Mouse (Mus musculus) liver, adult 2 months (tissue): ENCODE results near the gene Map1s. TPM values are rescaled to one million over a fixed set of nuclear protein-coding genes. Genes with fewer than 3 reads are reported as not detected.
A peak's percentile ranks its signal among the peaks of the same experiment; 100 is the strongest.

Experiments
- DNase-seq: peaks from one replicate; pipeline ENCODE4 v3.0.0-alpha.2; 2011; ENCODE audit warnings: low read depth, low spot score; ENCODE audit errors: extremely low read depth
- H3K27ac ChIP-seq: fragments of 200-500 bp; replicated peaks from 2 replicates; pipeline ENCODE4 v1.5.1; 2012; ENCODE audit warnings: low read depth, mild to moderate bottlenecking, control low read depth, inconsistent platforms, low read length; ENCODE audit not compliant: insufficient read depth
- H3K27me3 ChIP-seq: fragments of 200-500 bp; 2 replicates; pipeline ENCODE4 v1.6.1; 2012; ENCODE audit warnings: mild to moderate bottlenecking, moderate library complexity, low read length, inconsistent platforms; ENCODE audit not compliant: control insufficient read depth, insufficient read depth
- H3K36me3 ChIP-seq: fragments of 200-500 bp; 2 replicates; pipeline ENCODE4 v1.6.1; 2012; ENCODE audit warnings: low read length, inconsistent platforms; ENCODE audit not compliant: control insufficient read depth, insufficient read depth
- H3K4me1 ChIP-seq: fragments of 200-500 bp; 2 replicates; pipeline ENCODE4 v1.6.1; 2011; ENCODE audit warnings: low read length; ENCODE audit not compliant: control insufficient read depth, insufficient read depth
- H3K4me3 ChIP-seq: fragments of 200-500 bp; 2 replicates; pipeline ENCODE4 v1.5.1; 2011; ENCODE audit warnings: low read depth, mild to moderate bottlenecking, control low read depth, low read length, moderate library complexity; ENCODE audit not compliant: insufficient read depth
- H3K79me2 ChIP-seq: fragments of 200-500 bp; 2 replicates; pipeline ENCODE4 v1.6.1; 2012; ENCODE audit warnings: inconsistent platforms, mild to moderate bottlenecking, low read length, moderate library complexity; ENCODE audit not compliant: control insufficient read depth, insufficient read depth
- H3K9ac ChIP-seq: fragments of 200-500 bp; 2 replicates; pipeline ENCODE4 v1.6.1; 2012; ENCODE audit warnings: low read depth, mild to moderate bottlenecking, control low read depth, inconsistent platforms, low read length
- CTCF ChIP-seq: fragments of 200-500 bp; IDR thresholded peaks from 2 replicates; pipeline ENCODE4 v1.5.1; 2011; ENCODE audit warnings: low read depth, low read length, control low read depth
- POLR2A ChIP-seq: fragments of 200-500 bp; IDR thresholded peaks from 2 replicates; pipeline ENCODE4 v1.6.1; 2011; ENCODE audit warnings: low read length, control low read depth; ENCODE audit not compliant: insufficient read depth; ENCODE audit errors: extremely low read depth
- WGBS: fragments of 180-500 bp; shearing (Covaris S2); methylation state at CpG from one replicate; pipeline ENCODE4 v1.1.7; 2018; 5-methylcytosine and 5-hydroxymethylcytosine counted together
- polyA plus RNA-seq: library from polyadenylated mRNA; depleted of rRNA; stranded (reverse); fragments of >200 nt; gene quantifications from 2 replicates; pipeline ENCODE4 v1.2.3, GENCODE M21; 2012
- total RNA-seq: library from RNA; depleted of rRNA; stranded (reverse); fragments of >200 nt; gene quantifications from 2 replicates; pipeline ENCODE4 v1.2.3, GENCODE M21; 2014

Map1s gene
- total and polyA plus RNA-seq, 2 experiments, result 1.8 to 8.7 TPM

DNA sequence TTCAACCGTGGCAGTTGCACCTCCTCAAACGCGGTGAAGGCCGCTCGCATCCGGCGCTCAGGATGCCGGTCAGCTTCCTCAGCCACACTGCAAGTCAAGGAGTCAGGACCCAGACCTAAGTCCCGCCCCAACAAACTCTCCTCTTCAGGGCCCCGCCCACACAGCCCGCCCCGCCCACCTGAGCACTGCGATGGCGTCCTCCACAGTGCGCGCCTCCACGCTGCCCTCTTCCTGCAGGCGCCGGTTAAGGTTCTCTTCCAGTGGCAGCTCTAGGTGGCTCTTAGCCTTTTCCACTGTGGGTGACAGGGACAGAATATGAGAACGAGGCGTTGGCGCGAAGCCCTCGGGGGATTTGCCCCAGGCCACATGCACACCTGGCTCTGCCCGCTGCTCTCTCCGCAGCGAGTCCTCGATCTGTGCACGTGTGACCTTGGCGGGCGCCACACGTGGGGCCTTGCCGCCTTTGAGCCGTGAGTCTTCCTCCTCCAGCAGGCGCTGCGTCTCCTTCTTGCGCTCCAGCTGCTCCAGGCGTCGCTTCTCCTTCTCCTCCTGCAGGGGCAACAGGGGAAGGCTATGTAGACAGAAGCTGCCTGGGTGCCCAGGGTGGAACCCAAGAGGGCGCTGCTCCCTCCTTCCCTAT lies 37.1 kb upstream of the Map1s start:
- H3K4me1 ChIP-seq, result peaks cover 9% of the 10 kb centered on the region; the same call in 1 of the 2 replicates
- no peaks in the 10 kb centered on the region for H3K79me2 ChIP-seq
- H3K27ac ChIP-seq, result no peak overlapping the region
- H3K4me3 ChIP-seq, result no peak overlapping the region
- 52% methylated on average over 40 of the region's 40 CpGs for WGBS
- no peaks in the 10 kb centered on the region; the same call in 1 of the 2 replicates for H3K27me3 ChIP-seq
- H3K36me3 ChIP-seq, result no peaks in the 10 kb centered on the region
- H3K9ac ChIP-seq, result no peak overlapping the region
- no peak for DNase-seq
- no peak for TF ChIP-seq POLR2A
- TF ChIP-seq CTCF, result 0 out of 2 replicates have a peak, but pooled peaks have one; percentile 4

DNA sequence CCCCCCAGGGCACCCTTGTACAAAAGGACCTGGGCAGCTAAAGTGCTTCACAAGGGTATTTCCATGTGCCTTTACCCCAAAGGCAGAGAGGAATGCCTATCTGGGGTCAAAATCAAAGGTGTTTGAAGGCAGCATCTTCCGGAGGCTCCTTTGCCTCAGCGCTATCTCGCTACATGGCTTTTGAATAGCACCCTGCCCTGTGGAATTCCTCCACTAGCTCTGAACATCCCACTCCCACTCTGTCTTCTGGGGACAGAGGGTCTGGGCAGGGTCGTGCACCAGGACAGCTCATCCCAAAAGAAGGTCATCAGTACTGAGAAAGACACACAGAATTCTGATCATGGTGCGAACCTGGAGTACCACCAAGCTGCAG lies 36.5 kb upstream of the Map1s start:
- Histone ChIP-seq H3K4me1 (peaks cover 9% of the 10 kb centered on the region; the same call in 1 of the 2 replicates), H3K36me3 (no peaks in the 10 kb centered on the region), H3K27ac (no peak overlapping the region), H3K79me2 (no peaks in the 10 kb centered on the region), H3K9ac (no peak overlapping the region), H3K27me3 (no peaks in the 10 kb centered on the region), H3K4me3 (no peak overlapping the region)
- no peak for DNase-seq
- TF ChIP-seq POLR2A, result no peak
- TF ChIP-seq CTCF, result no peak
- 63% methylated on average over 5 of the region's 5 CpGs for WGBS

DNA sequence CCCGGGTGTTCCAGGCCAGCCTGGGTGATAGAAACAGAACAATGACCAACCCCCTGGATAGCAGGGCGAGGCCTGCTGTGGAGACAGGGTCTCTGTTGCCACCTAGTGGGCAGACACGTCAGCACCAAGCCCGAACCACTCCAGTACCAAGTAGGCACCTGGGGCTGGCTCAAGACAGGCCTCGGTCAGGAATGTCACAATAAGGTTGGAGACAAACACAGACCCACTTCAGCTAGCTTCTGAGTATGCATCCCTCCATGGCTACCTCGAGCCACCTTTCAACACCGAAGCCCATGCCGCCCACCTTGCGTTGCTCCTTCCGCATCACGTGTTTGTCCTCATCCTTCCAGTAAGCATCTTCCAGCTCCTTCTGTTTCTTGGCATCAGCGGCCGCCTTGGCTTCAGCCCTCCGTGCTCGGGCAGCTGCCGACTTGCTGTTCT lies 36.1 kb upstream of the Map1s start:
- no peak overlapping the region for H3K27ac ChIP-seq
- 51% methylated on average over 16 of the region's 16 CpGs for WGBS

DNA sequence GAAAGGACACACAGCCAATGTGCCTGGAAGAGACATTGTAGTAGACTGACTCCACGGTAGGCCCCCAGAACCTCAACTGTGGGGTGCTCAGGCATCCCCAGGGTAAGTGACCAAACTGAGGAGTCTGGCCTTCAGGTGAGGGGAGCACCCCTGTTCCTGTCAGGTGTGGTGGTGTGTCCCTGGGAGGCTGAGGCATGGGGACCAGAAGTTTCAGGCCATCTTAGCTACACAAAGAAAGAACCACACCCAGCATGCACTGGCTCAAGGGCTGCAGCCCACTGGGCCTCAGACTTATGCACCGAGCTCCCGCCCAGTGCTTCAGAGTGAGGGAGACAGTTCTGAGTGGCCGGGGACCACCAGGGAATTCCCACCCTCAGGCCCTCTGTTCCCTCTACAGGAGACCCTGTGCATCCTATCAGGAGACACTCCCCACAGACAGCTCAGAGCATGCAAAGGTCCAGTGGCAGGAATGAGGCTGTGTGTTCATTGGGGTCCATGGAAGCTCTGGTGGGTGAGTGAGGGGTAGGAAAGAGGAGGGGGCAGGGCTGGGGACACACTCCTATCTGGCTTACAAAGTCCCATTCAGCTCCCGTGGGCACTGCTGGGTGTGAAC lies 34.4 kb upstream of the Map1s start:
- no peak for TF ChIP-seq POLR2A
- no peak for TF ChIP-seq CTCF
- H3K27ac ChIP-seq, result no peak overlapping the region
- 86% methylated on average over 5 of the region's 5 CpGs for WGBS
- no peaks in the 10 kb centered on the region for H3K36me3 ChIP-seq
- no peaks in the 10 kb centered on the region for H3K79me2 ChIP-seq
- no peak overlapping the region for H3K4me3 ChIP-seq
- H3K9ac ChIP-seq, result no peak overlapping the region
- 0 out of 2 replicates have a peak, but pooled peaks cover 2% of the 10 kb centered on the region for H3K4me1 ChIP-seq
- no peaks in the 10 kb centered on the region for H3K27me3 ChIP-seq
- DNase-seq, result no peak

More for the DNA sequence above, 36.1 kb upstream of the Map1s start:
- peaks cover 9% of the 10 kb centered on the region; the same call in 1 of the 2 replicates for H3K4me1 ChIP-seq
- no peak overlapping the region for H3K9ac ChIP-seq
- H3K27me3 ChIP-seq, result no peaks in the 10 kb centered on the region
- H3K36me3 ChIP-seq, result no peaks in the 10 kb centered on the region
- TF ChIP-seq CTCF, result peak; percentile 99
- no peak for TF ChIP-seq POLR2A
- peak; percentile 40 for DNase-seq
- H3K4me3 ChIP-seq, result no peak overlapping the region
- no peaks in the 10 kb centered on the region for H3K79me2 ChIP-seq

DNA sequence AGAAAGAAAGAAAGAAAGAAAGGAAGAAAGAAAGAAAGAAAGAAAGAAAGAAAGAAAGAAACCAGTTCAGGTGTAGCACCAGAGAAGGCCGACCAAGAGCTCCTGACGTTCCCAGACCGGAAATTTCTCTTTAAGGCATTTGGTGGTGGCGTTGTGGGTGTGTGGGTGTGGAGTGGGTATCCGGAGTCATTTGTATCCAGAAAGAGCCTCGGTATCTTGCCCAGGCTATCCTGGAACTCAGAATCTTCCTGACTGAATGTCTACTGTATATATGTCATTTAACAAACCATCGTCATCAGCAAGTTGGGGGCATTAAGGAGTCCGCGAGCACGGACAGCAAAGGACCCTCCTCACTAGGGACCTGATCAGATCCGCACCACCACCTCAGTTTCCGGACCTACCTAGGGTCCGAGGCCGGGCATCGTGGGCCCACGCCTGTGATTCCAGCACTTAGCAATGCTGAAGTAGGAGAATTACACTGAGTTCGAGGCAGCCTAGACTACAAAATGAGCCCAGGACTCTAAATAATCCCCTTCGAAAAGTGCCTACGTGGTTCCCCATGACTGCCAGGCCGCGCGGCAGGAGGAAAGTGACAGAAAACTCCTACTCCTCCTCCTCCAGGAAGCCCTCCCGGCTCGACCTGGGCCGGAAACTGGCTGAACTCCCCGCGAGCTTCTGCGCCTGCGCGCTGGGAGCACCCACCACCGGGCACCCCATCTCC lies 32.9 kb upstream of the Map1s start:
- no peaks in the 10 kb centered on the region for H3K79me2 ChIP-seq
- H3K4me1 ChIP-seq, result 0 out of 2 replicates have a peak, but pooled peaks cover 2% of the 10 kb centered on the region
- peak overlapping the region; percentile 82 for H3K9ac ChIP-seq
- WGBS, result 4% methylated on average over 31 of the region's 31 CpGs
- no peaks in the 10 kb centered on the region for H3K27me3 ChIP-seq
- no peaks in the 10 kb centered on the region for H3K36me3 ChIP-seq
- TF ChIP-seq CTCF, result no peak
- TF ChIP-seq POLR2A, result no peak
- no peak overlapping the region; the same call in 1 of the 2 replicates for H3K27ac ChIP-seq
- peak overlapping the region; percentile 78 for H3K4me3 ChIP-seq
- peak; percentile 34 for DNase-seq
